Mouse (Mus musculus): Measurements from ENCODE around the gene Ptpro.

Gene Ptpro

DNA sequence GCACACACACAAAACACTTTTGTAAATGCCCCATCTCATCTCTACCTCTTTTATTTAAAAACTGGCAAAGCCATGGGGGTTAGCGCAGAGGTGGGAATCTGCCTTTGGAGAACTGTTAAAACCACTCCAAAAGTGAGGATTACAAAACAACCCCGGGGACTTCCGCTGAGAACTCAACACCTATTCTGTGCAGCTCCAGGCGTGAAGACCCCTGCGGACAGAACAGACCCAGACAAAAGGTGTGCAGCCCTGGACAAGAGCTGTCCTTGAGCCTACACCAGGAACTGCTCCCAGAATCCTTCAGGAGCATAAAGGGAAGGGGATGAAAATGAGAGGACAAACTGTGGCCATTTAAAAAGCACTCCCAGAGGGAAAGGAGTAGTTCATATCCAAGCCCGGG lies 243.1 kb downstream of the Ptpro start:
- DNase-seq (ENCODE audit: low read depth in 1 of 2, low spot score in 2 of 2) = no peak

DNA sequence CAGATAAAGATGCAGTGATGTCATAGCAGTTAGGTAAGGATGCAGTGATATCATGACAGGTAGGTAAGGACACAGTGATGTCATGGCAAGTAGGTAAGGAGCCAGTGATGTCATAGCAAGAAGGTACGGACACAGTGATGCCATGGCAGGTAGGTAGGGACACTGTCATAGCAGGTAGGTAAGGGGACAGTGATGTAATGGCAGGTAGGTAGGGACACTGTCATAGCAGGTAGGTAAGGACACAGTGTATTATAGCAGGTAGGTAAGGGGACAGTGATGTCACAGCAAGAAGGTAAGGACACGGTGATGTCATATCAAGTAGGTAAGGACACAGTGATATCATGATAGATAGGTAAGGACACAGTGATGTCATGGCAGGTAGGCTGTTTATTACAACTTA lies 244.4 kb downstream of the Ptpro start:
- DNase-seq (ENCODE audit: low read depth in 1 of 2, low spot score in 2 of 2) = no peak

DNA sequence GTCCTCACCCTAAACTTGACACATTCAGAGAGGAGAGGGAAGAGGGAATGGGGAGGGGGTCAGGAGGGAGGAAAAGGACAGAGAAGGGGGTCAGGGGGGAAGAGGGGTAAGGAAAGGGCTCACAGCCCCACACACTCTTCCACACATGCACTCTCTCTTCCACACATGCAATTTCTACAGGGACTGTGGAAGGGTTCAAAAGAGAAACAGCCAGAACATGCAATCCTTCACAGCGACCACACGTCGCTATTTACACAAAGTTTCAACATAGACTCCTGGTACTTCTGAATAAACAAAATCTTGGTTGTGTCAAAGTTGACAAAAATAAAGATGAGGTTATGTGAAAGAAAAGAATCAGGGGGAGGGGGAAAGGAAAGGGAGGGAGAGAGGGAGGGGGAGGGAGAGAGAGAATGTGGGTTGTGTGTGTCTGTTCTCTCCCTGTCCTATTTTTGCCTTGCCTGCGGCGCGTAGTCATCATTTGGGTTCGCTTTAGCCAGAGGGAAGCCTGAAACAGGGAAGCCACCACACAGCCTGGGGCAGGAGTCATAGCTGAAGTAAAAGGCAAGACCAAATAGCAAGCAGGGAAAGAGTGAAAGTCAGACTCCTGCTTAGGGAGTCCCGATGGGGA lies 245.2 kb downstream of the Ptpro start:
- DNase-seq (ENCODE audit: low read depth in 1 of 2, low spot score in 2 of 2) = no peak

DNA sequence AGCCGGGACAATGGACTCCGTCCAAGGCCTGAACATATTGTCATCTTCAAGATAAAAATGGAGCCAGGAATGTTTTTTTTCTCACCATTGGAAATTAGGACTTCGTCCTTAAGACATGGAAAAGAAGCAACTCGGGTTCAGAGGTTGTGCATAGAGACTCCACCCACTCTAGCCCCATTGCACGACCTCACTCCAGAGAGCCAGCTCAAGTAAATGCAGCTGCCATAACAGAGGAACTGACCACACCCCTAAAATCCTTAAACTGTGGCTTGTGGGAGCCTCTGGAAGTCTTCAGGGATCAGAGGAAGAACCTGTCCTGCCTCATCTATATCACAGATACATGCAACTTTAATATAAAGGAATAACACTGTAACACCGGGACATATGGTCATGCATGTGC lies 246.7 kb downstream of the Ptpro start:
- no peak for DNase-seq (ENCODE audit: low read depth in 1 of 2, low spot score in 2 of 2)

DNA sequence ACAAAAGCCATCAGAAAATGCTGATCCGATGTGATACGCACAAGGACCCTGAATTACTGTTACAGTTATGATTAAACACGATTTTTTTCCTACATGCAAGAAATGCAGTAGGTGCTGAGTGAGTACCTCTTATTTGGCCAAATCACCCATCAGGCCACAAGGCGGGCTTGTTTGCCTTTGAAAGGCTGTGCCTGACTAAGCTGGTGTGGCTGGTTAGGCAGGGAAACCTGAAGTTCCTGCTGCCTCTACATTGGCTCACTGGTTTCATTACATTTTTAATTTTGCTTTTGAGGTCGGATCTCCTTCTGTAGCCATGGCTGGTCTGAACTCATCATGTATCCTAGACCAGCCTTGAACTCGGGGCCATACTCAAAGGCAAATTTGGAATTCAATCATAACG lies 250.9 kb downstream of the Ptpro start:
- no peak for DNase-seq (ENCODE audit: low read depth in 1 of 2, low spot score in 2 of 2)

DNA sequence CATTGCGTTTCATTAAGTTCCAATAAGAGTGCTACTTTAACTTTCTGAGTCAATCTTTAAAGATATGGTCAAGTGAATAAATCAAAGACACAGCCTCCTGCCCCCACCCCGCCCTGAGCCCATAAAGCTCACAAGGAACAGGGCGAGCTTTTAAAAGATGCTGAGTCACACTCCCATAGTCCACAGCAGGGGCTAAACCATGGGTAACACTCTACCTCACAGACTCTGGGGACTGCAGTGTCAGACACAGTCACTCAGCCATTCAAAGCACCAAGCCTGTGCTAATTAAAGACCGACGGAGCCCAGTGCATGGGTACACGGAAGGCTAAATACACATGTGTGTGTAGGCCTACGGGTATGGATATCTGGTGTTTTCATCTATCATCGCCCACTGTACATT lies 251.3 kb downstream of the Ptpro start:
- DNase-seq (ENCODE audit: low read depth in 1 of 2, low spot score in 2 of 2) = no peak

DNA sequence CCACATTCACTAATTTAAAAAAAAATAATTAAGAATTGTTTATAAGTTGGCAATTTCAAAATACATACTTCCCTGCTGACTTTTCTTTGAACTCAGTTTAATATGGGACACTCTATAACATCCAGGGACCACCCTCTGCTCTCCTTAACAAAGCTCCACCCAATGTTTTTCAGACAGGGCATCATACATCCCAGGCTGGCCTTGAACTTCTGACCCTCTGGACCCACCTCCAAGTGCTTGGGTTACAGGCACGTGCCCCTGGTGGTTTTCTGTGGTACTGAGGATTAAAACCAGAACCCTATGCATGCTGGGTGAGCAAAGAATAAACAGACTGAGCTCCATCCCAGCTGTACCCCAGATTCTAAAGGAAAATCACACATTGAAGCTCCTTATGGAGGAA lies 251.9 kb downstream of the Ptpro start:
- DNase-seq (ENCODE audit: low read depth in 1 of 2, low spot score in 2 of 2) = no peak

DNA sequence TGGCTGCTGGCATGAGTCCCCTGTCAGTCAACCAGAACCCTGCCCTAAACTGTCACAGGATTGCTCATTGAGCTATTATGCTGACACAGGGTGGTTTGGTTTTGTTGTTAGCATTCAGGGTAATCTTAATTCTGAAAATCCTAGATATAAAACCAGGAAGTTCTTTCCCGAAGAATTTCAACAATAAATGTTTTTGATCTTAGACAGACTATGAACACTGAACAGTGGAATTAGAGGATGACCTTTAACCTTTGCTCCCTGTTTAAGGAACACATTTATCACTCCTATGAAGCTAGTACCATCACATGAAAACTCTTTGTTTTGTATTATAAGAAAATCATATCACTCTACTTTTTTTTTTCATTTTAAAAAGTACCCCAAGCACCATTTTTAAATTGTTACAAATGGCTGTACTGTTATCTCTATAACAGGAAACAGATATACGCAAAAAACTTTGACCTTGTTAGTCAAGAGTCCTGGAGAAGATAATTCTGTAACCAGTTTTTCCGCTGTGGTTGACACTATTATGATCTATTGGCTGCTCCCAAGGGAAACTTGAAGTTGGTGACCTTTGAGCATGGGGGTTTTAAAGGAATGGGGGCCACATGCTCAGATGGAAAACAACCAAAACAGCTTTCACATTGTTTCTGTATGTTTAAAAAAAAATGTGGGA lies 253.6 kb downstream of the Ptpro start:
- no peak for DNase-seq (ENCODE audit: low read depth in 1 of 2, low spot score in 2 of 2)

DNA sequence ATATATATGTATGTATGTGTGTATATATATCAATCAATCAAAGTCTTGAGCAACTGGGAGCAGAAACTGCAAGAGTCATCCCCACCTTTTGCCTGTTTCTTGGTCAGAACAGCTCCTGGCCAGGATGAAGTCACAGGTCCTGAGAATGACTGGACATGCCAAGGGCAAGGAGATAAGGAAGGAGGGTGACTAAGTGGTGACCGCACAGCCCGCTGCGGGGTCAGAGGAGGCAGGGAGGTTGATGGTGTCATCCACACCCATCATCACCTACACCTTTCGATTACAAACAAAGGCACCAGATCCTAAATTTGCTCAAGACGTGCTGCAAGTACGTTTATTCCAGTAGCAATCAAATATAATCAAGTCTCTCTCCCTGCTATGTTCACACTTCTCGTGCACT lies 254.4 kb downstream of the Ptpro start:
- DNase-seq (ENCODE audit: low read depth in 1 of 2, low spot score in 2 of 2) = no peak

DNA sequence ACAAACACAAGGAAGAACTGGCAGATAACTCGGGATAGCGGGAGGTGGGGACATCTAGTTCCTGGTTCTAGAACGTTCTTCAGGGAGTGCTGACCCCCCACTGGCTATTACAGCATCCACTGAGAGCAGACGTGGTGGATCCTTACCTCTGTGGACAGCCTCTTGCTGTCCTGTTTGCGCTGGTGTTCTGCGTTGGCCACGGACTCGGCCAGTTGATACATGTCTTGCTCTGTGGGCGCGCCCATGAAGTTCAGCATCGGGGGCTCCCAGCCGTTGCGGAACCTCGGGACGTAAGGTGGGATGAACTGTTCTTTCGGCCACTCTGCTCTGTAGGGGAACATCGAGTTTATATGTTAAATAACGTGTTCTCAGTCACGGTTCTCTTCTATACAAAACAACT lies 256.8 kb downstream of the Ptpro start:
- no peak for DNase-seq (ENCODE audit: low read depth in 1 of 2, low spot score in 2 of 2)

DNA sequence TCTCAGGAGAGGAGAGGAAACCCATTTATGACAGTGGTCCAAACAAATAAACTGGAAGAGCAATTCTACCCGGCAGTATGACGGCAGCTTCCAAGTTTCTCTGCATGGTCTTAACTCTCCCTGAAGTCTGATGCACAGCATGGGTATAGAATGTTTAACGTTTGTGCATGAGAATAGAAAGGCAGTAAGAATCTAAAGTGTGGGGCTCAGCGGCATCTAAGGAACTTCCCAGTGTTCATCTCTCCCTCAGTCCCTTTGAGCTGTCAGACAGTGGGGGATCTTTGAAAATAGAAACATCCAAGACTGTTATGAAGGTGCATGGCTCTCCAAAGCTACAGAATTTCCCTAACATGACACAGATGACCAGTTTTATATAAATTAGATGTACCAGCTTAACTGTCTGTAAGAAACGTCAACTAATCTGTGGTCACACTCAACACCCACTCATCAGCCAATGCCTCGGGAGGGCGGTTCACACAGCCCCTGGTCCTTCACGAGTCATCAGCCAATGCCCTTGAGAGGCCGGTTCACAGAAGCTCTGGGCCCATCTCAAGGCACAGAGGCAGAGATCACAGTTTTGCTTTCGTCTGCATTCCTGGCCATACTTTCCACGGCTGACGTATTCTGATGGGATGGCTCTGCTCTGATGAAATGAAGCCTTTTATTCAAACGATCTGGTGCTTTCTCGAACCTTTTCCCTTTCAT lies 257.4 kb downstream of the Ptpro start:
- no peak for DNase-seq (ENCODE audit: low read depth in 1 of 2, low spot score in 2 of 2)

DNA sequence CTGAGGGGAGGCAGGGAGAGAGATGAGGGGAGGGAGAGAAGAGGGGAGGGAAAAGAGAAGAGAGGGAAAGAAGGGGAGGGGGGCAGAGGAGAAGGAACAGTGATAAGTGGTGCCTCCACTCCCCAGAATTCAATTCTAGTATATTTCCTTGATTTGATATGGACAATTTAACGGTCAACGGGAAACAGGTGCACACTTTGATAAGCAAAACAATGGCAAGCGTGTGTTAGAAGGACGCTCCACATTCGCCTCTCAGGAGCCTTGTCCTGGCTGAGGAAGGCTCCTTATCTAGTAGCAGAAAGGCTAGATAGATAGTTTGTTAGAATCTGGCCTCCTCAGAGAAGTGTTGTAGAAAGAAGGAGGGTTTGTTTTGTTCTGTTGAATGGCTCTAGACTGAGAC lies 260.6 kb downstream of the Ptpro start:
- no peak for DNase-seq (ENCODE audit: low read depth in 1 of 2, low spot score in 2 of 2)

Data from monocyte, adult 2 months (primary cell).